In the genomic region with DNA sequence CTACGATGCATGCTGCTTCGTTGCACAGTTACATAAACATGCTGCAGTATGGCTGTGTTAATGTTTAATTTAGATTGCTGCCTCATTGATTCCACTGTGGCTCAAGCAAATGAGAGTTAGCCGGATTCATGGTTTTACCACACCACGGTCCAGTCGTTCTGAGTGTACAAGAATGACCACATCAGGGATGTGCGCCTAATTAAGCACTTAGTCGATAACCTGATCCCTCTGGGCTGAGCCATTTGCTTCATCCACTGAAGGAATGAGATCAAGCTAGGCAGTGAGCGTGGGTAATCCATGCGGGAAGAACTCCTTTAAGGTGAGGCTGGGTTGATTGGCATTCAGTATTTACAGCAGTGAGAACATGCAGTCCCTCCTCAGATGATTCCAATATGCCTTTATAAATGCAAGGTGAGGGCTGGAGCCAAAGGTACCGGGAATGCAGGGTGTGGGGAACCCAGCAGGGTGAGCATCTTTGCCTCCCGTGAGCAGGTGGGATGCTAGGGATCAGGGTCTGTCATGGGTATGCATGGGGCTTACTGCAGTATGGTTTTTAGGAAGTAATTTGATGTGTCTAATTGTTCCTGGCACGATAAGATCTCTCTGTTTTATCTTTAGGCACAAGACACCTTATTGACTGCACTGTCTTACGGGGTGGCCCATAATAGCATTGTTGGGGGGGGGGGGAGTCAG, we compare ENCODE assay signal across 17 mouse cellular contexts. TPM values are rescaled to one million over a fixed set of nuclear protein-coding genes. Genes with fewer than 3 reads are reported as not detected.
DNase-seq lines count a peak whose midpoint lies in the region; ATAC-seq and TF ChIP-seq lines count a peak whose summit lies in the region.
"Had no signal": no experiment of that assay in that cellular context is flagged by ENCODE, and none has a peak within 500 bp of the region (broad histone marks: within the 10 kb centered on the region; RNA-seq: fewer than 3 reads in every experiment).

No protein-coding gene starts in this region.

- H3K27ac ChIP-seq in forebrain, embryonic 12.5 days, result peak overlapping the region; percentile 50; the same call in 1 of the 2 replicates
- H3K27ac ChIP-seq in forebrain, embryonic 10.5 days, result no peak overlapping the region
- H3K27ac ChIP-seq in lung, embryonic 16.5 days (ENCODE audit: low read length), result no peak overlapping the region
- peak overlapping the region; percentile 62 for H3K27ac ChIP-seq in hindbrain, postnatal 0 days
- H3K27ac ChIP-seq: limb, embryonic 10.5 days; liver, embryonic 15.5 days; stomach, embryonic 15.5 days had no signal

- ATAC-seq in forebrain, embryonic 12.5 days (ENCODE audit: low FRiP score), result no peak
- ATAC-seq in lung, embryonic 16.5 days (ENCODE audit: low read depth), result no peak
- peak; percentile 38; the same call in 1 of the 2 replicates for ATAC-seq in hindbrain, postnatal 0 days

- no peak for DNase-seq in forebrain, embryonic 10.5 days (ENCODE audit: extremely low spot score, low spot score)
- DNase-seq in lung, adult 2 months, result no peak
- DNase-seq in hindbrain, postnatal 0 days (ENCODE audit: low spot score), result peak; percentile 30
- no peak for DNase-seq in ovary, postnatal 10 days (ENCODE audit: low spot score)
- no peak for DNase-seq in left cerebral cortex, postnatal 10 days (ENCODE audit: extremely low spot score in 1 of 2, low spot score in 2 of 2)
- DNase-seq: heart, postnatal 4 days; right cerebral cortex, postnatal 4 days; thymus, postnatal 25 days had no signal

- H3K4me2 ChIP-seq in forebrain, embryonic 12.5 days, result no peak overlapping the region
- H3K4me2 ChIP-seq in lung, embryonic 16.5 days (ENCODE audit: low read depth, low read length), result 0 out of 2 replicates have a peak overlapping the region, but pooled peaks have one; percentile 28
- peak overlapping the region; percentile 30; the same call in 1 of the 2 replicates for H3K4me2 ChIP-seq in hindbrain, postnatal 0 days (ENCODE audit: low read depth, low read length)
- H3K4me2 ChIP-seq: liver, embryonic 15.5 days; stomach, embryonic 15.5 days had no signal

- 57% methylated on average over 13 of the region's 13 CpGs for WGBS in forebrain, embryonic 12.5 days
- 66% methylated on average over 13 of the region's 13 CpGs for WGBS in forebrain, embryonic 10.5 days
- WGBS in lung, embryonic 16.5 days, result 78% methylated on average over 13 of the region's 13 CpGs
- WGBS in lung, adult 2 months, result 82% methylated on average over 13 of the region's 13 CpGs
- 52% methylated on average over 13 of the region's 13 CpGs for WGBS in hindbrain, postnatal 0 days

- no peaks in the 10 kb centered on the region for H3K9me3 ChIP-seq in forebrain, embryonic 12.5 days
- no peaks in the 10 kb centered on the region for H3K9me3 ChIP-seq in forebrain, embryonic 10.5 days
- no peaks in the 10 kb centered on the region for H3K9me3 ChIP-seq in lung, embryonic 16.5 days (ENCODE audit: control insufficient read depth, low read length)
- H3K9me3 ChIP-seq in hindbrain, postnatal 0 days (ENCODE audit: low read length), result no peaks in the 10 kb centered on the region
- H3K9me3 ChIP-seq: embryonic facial prominence, embryonic 15.5 days; limb, embryonic 10.5 days; liver, embryonic 15.5 days; stomach, embryonic 15.5 days had no signal

- no peaks in the 10 kb centered on the region for H3K27me3 ChIP-seq in forebrain, embryonic 12.5 days
- H3K27me3 ChIP-seq in forebrain, embryonic 10.5 days (ENCODE audit: poor library complexity, severe bottlenecking), result no peaks in the 10 kb centered on the region
- no peaks in the 10 kb centered on the region for H3K27me3 ChIP-seq in lung, embryonic 16.5 days (ENCODE audit: control insufficient read depth, insufficient read depth, low read depth, low read length)
- no peaks in the 10 kb centered on the region for H3K27me3 ChIP-seq in hindbrain, postnatal 0 days (ENCODE audit: insufficient read depth, low read length)
- H3K27me3 ChIP-seq: embryonic facial prominence, embryonic 15.5 days; liver, embryonic 15.5 days; stomach, embryonic 15.5 days had no signal

- no peak for TF ChIP-seq CTCF in lung, adult 2 months (IDR thresholded peaks at IDR 0.05; ENCODE audit: insufficient read depth, low read length)
- no peak for TF ChIP-seq CTCF in hindbrain, postnatal 0 days (IDR thresholded peaks at IDR 0.05; ENCODE audit: low read depth)

- no peak for TF ChIP-seq POLR2A in lung, adult 2 months (IDR thresholded peaks at IDR 0.05; ENCODE audit: borderline replicate concordance, extremely low read depth, low read depth, low read length)

- no peak overlapping the region for H3K4me3 ChIP-seq in forebrain, embryonic 12.5 days (replicated peaks)
- no peak overlapping the region for H3K4me3 ChIP-seq in forebrain, embryonic 10.5 days
- no peak overlapping the region for H3K4me3 ChIP-seq in lung, embryonic 16.5 days (ENCODE audit: low read length)
- no peak overlapping the region for H3K4me3 ChIP-seq in lung, adult 2 months (replicated peaks; ENCODE audit: extremely low read depth, low read depth, low read length)
- H3K4me3 ChIP-seq in hindbrain, postnatal 0 days (ENCODE audit: low read length), result no peak overlapping the region
- H3K4me3 ChIP-seq: embryonic facial prominence, embryonic 15.5 days; limb, embryonic 10.5 days; liver, embryonic 15.5 days; stomach, embryonic 15.5 days had no signal

- H3K4me1 ChIP-seq in forebrain, embryonic 12.5 days, result peaks cover 20% of the 10 kb centered on the region
- peaks cover 35% of the 10 kb centered on the region for H3K4me1 ChIP-seq in forebrain, embryonic 10.5 days
- no peaks in the 10 kb centered on the region for H3K4me1 ChIP-seq in lung, embryonic 16.5 days (replicated peaks; ENCODE audit: control insufficient read depth, insufficient read depth, low read length)
- H3K4me1 ChIP-seq in lung, adult 2 months (ENCODE audit: control insufficient read depth, insufficient read depth, low read length), result no peaks in the 10 kb centered on the region
- H3K4me1 ChIP-seq in hindbrain, postnatal 0 days (ENCODE audit: insufficient read depth, low read length), result peaks cover 12% of the 10 kb centered on the region
- H3K4me1 ChIP-seq: liver, embryonic 15.5 days; stomach, embryonic 15.5 days had no signal

- no peaks in the 10 kb centered on the region for H3K36me3 ChIP-seq in forebrain, embryonic 12.5 days (replicated peaks)
- H3K36me3 ChIP-seq in forebrain, embryonic 10.5 days (replicated peaks), result no peaks in the 10 kb centered on the region
- no peaks in the 10 kb centered on the region for H3K36me3 ChIP-seq in lung, embryonic 16.5 days (ENCODE audit: control insufficient read depth, insufficient read depth, low read length)
- H3K36me3 ChIP-seq in hindbrain, postnatal 0 days (ENCODE audit: insufficient read depth, low read length), result no peaks in the 10 kb centered on the region
- H3K36me3 ChIP-seq: embryonic facial prominence, embryonic 15.5 days; limb, embryonic 10.5 days; liver, embryonic 15.5 days; stomach, embryonic 15.5 days had no signal

- H3K9ac ChIP-seq in forebrain, embryonic 12.5 days, result no peak overlapping the region
- no peak overlapping the region for H3K9ac ChIP-seq in lung, embryonic 16.5 days (ENCODE audit: low read length)
- no peak overlapping the region for H3K9ac ChIP-seq in hindbrain, postnatal 0 days (replicated peaks; ENCODE audit: low read length)
- H3K9ac ChIP-seq: embryonic facial prominence, embryonic 15.5 days; liver, embryonic 15.5 days; stomach, embryonic 15.5 days had no signal

- intact Hi-C loops in left cerebral cortex, postnatal 10 days (cut with DNase I), result no loop called here

RNA-seq across cellular contexts. Expression of gene Tex36, which starts 6.1 kb away (rescaled TPM):
- polyA plus RNA-seq in forebrain, embryonic 12.5 days (2016; fragmentation: Nextera tagmentation; extraction: Ambion mirVana), result not detected in 2 replicates
- not detected in 2 replicates for polyA plus RNA-seq in forebrain, embryonic 10.5 days (2016; fragmentation: Nextera tagmentation; extraction: Ambion mirVana)
- polyA plus RNA-seq in lung, embryonic 16.5 days (2015; fragmentation: Nextera tagmentation; extraction: Ambion mirVana), result not detected in 2 replicates
- polyA plus RNA-seq in lung, adult 2 months (2012; rRNA removed), result not detected in 2 replicates
- total RNA-seq in hindbrain, postnatal 0 days (2014; rRNA removed), result not detected in 2 replicates
- polyA plus RNA-seq in hindbrain, postnatal 0 days (2015; fragmentation: Nextera tagmentation; extraction: Ambion mirVana), result 0.25 TPM in 1 of 2 replicates, not detected in the other
- not detected for total RNA-seq in left cerebral cortex, postnatal 10 days (2021)
- total RNA-seq: adrenal gland, adult 18-20 months; heart, postnatal 4 days; megakaryocyte progenitor cell, adult 5-6 weeks had no signal
- polyA plus RNA-seq: embryonic facial prominence, embryonic 15.5 days; limb, embryonic 10.5 days; liver, embryonic 15.5 days; neural tube, embryonic 11.5 days; stomach, embryonic 15.5 days had no signal

RNA-seq across cellular contexts. Expression of gene Edrf1, which starts 29.3 kb away (rescaled TPM):
- polyA plus RNA-seq in forebrain, embryonic 12.5 days (2016; fragmentation: Nextera tagmentation; extraction: Ambion mirVana), result 32.1 and 34.4 TPM in 2 replicates
- polyA plus RNA-seq in forebrain, embryonic 10.5 days (2016; fragmentation: Nextera tagmentation; extraction: Ambion mirVana), result 26.9 and 27.8 TPM in 2 replicates
- polyA plus RNA-seq in lung, embryonic 16.5 days (2015; fragmentation: Nextera tagmentation; extraction: Ambion mirVana), result 18.5 and 19.9 TPM in 2 replicates
- 6.4 and 9.1 TPM in 2 replicates for polyA plus RNA-seq in lung, adult 2 months (2012; rRNA removed)
- 13.5 and 20.5 TPM in 2 replicates for total RNA-seq in hindbrain, postnatal 0 days (2014; rRNA removed)
- polyA plus RNA-seq in hindbrain, postnatal 0 days (2015; fragmentation: Nextera tagmentation; extraction: Ambion mirVana), result 8.6 and 8.7 TPM in 2 replicates
- total RNA-seq in left cerebral cortex, postnatal 10 days (2021), result 10 to 100 TPM; 22.6 to 24.6 TPM

Comparison
In these comparisons a context has a peak if more than half of its experiments do, and no peak if none do; other contexts are left out.
1. H3K27ac ChIP-seq: peak in forebrain, embryonic 12.5 days (single experiment) and hindbrain, postnatal 0 days (single experiment); none in forebrain, embryonic 10.5 days (single experiment) and lung, embryonic 16.5 days (single experiment).